Mouse (Mus musculus) adrenal gland, adult 8-10 months (tissue): ENCODE results near the gene 6030445D17Rik. TPM values are rescaled to one million over a fixed set of nuclear protein-coding genes. Genes with fewer than 3 reads are reported as not detected.
A peak's percentile ranks its signal among the peaks of the same experiment; 100 is the strongest.

Experiments used
- DNase-seq: peaks from one replicate; pipeline ENCODE4 v3.0.0; 2022
- total RNA-seq, 4 experiments: library from RNA; stranded (reverse); gene quantifications; 2 replicates each; pipeline ENCODE4 v1.2.4; 2022

Gene 6030445D17Rik
- total RNA-seq = under 1 TPM; 0.31 to 0.92 (median 0.50) TPM

DNA sequence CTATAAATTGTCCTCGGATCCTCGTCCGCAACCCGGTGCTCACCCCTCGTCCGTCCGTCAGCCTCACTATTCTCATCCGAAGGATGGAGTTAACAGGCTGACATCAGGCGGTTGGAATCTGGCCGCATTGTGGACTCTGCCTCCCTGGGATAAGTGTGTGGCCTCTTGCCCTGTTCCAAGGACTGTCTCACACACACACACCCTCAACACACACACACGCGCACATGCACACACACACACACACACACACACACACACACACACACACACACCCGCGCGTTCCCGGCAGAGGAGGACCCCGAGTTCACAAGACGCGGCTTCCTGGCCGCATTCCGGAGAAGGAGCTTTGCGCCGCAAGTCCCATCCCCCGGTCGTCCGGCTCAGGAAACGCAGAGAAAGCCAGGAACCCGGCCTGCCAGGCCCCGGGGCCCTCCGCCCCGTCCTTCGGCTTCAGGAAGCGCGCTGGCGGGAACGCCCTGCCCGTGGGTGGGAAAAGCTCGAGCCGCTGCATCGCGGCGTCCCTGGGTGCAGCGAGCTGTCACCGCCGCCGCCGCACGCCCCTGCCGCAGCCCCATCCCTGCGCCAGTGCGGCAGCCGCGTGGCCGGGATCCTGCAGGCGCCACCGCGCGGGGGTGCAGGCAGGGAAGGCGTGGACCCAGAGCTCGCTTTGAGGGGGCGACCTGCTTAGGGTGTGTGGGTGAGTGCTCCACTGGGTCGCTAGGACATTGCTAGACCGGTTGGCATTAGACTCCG, at the start of gene 6030445D17Rik:
Gene 6030445D17Rik, plus strand, starts transcription at position 165 of the 753 bp plus-strand sequence.
- DNase-seq = peak; percentile 74

DNA sequence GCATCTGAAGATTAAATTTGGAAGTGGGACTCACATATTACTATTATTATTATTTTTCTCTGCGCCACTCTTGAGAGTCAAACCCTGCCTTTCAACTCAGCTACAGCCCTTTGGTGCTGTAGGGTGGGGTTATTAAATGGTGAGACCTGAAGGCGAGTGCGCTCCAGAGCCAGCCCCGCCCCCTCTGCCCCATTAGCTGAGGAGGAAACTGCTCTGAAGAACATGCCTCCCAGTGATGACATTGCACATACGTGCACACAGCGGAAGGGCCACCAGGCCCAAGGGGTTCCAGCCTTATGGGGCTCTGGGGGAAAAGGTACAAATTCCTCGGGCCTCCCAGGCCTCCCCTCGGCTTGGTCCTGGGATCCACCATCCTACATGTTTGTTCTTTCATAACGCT, 46.6 kb upstream of the 6030445D17Rik start:
- DNase-seq = no peak

- DNase-seq = no peak
These were observed 43.1 kb upstream of the 6030445D17Rik start for GRCm38 (mm10) chr4:136418962-136419361.

- DNase-seq = no peak
These were observed 42.7 kb upstream of the 6030445D17Rik start for GRCm38 (mm10) chr4:136419386-136419785.

DNA sequence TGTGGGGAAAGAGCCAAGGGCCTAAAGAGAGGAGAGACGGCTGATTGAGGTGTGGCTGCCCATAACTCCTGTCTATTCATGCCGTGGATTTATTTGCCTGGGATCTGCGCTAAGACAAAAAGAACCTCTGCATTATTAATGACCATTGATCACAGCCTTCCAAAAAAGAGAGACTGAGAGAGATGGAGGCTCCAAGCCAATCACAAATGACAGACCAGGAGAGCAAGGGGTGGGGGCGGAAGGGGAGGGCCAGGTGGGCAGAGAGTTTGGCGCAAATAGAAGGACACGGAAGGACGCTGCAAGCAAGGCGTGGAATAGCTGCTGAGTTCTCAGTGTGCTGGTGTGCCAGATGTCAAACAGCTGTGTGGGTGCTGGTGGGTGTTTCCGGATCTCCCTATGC, 38.8 kb upstream of the 6030445D17Rik start, which contains the start of gene Htr1d:
Gene Htr1d, plus strand, starts transcription at position 301 of the 400 bp plus-strand sequence.
- no peak for DNase-seq

DNA sequence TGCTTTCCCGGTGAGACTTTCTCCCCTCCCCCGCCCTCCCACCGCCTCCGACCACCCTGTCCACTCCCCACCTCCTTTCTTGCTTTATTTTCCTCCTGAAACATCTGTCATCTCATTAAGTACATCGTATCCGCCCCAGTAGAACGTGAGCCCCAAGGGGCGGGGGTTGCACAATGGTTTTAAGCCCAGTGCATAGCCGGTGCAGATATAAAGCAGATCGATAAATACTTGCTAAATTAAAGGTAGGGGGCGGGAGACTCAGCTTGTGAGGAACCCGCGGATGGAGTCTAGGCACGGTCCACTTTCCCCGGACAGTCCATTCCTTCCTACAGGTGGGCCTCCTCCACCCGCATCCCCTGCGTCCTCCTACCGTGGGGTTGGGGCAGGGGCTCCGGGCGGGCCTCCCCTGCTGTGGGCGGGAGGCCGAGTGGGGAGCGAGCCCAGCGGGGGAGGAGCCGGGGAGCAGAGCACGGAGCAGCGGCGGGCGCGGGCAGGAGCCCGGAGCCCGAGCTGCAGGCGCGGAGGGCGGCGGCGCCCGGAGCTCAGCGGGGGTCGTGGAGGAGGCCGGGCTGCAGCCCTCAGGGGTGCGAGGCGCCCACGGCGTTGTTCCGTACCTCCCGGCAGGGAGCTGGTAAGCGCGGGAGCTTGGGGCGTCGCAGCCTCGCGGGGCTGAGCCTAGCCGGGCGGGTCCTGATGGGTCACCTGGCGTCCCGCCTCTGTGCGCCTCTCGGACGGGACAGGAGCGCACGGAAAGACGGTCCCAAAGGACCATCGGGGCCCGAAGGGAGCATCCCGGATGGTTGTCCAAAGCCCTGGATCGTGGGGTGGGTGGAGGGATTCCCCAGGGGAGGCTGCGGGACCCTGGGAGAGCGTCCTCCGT, 37.7 kb upstream of the 6030445D17Rik start:
- DNase-seq = no peak

DNA sequence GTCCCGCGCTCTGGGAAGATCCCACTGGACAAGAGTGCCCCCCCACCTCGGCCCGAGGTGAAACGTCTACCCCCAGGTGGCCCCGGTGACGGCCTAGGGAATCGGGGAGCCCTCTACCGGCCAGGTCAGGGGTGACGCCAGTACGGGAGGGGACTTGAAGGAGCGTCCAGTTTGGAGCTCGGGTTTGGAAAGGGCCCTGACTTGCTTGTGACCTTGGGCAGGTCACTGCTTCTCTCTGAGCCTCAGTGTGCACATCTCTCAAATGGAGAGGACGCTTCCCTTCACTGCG, 37.1 kb upstream of the 6030445D17Rik start:
- DNase-seq = no peak

DNA sequence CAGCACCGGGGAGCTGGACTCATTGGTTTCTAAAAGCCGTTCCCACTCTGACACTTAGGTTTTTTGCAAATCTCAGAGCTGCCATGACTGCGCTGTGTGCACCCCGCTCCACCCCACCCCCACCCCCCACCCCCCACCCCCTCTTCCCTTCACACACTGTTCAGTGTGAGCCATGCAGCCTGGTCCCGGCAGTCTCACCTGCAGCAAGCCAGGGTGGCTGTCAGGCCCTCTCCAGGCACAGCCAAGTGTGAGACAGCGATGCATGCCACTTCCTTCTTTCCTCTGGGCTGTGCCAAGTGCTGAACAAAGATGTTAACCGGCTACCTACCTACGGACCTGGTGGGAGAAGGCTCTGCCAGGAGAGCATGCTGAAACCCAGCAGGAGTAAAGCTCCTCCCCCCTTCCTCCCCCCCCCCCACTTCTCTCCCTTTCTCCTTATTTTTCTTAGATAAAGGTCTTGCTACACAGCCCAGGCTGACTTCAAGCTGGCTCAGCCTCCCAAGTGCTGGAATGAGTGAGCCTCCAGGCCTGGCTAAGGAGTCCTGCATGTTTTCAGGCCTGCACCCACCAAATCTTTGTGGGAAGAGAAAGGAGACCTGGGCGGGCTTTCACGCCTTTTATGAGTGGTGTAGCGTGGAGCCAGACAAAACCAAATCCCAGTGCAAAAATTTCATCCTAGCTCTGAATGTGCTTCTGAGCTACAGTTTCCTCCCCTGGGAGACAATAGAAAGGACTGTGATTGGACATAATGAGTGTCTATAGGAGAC, 31.3 kb upstream of the 6030445D17Rik start:
- DNase-seq = no peak

DNA sequence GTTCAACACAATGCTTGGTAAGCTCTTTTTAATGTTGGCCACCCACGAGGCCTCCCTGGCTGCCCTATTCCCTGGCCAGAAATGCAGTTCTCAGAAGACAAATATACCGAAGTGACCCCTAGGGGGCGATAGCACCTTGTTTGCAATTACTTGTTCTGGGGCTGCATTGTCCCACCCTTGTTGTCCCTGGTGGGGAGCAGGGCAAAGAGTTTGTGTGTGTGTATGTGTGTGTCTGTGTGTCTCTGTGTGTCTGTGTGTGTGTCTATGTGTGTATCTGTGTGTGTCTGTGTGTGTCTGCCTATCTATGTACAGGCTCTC, 30.7 kb upstream of the 6030445D17Rik start:
- DNase-seq = no peak

GRCm38 (mm10) chr4:136434029-136434428, 28.0 kb upstream of the 6030445D17Rik start:
- DNase-seq = peak; percentile 40

GRCm38 (mm10) chr4:136439106-136439505, 22.9 kb upstream of the 6030445D17Rik start:
- DNase-seq = no peak

DNA sequence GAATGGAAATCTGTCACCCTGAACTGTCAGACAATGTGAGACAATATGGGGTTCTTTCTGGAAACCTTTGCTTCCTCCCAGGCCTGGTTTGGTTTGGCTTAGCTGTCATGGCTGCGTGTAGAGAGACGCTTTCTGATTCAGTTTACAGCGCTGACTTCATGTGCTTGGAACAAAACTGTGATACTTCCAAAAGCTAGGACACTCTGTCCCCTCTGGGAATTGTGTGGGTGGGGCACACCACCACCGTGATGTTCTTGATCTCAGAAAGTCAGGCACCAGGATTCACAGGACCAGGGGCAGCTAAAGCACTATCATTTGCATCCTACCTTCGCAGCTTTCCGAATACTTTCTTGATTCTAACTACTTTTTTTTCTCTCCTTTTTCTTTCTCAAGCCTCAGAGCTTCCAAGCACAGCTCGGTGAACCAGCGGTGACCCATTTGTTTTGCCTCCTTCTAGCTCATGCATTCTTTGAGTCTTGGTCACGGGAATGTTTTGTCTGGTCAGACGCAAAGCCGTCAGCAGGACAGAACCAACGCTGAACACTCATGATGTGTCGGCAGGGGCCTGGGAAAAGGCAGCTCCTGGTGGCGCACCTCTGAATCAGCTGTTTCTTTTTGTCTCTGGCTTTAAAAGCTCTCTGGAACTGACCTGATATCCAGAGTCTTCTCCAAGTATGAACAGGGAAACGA, 20.6 kb upstream of the 6030445D17Rik start:
- no peak for DNase-seq

DNA sequence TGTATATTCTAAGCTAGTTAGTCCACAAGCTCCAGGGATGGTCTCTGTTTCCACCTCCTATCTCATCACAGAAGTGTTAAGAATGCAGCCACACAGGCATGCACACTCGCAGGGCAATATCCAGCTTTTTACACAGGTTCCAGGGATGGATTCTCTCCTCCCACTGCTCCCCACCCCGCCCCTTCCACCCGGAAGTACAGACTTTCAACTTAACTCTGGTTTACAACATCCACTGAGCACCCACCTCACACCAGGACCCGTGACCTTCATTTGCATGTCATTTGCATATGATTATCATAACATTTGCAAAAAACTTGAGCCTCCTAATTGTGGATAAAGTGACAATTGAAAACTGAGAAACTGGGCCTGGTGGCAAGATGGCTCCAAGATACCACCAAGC, 17.5 kb upstream of the 6030445D17Rik start:
- no peak for DNase-seq

DNA sequence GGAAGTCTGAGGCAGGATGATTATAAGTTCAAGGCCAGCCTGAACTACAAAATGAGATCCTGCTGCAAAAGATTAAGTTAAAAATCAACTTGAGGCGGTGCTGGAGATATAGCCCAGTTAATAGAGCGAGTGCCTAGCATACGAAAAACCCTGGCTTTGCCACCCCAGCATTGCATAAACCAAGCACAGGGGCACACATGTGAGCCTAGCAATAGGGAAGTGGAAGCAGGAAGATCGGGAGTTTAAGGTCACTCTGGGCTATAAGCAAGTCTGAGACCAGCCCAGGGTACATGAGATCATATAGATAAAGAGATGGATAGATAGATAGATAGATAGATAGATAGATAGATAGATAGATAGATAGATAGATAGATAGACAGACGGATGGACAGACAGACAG, 12.3 kb upstream of the 6030445D17Rik start:
- no peak for DNase-seq

GRCm38 (mm10) chr4:136450271-136450670, 11.8 kb upstream of the 6030445D17Rik start:
- no peak for DNase-seq

GRCm38 (mm10) chr4:136451564-136451963, 10.5 kb upstream of the 6030445D17Rik start:
- no peak for DNase-seq

- no peak for DNase-seq
These were observed 9.8 kb upstream of the 6030445D17Rik start for GRCm38 (mm10) chr4:136452286-136452685.

DNA sequence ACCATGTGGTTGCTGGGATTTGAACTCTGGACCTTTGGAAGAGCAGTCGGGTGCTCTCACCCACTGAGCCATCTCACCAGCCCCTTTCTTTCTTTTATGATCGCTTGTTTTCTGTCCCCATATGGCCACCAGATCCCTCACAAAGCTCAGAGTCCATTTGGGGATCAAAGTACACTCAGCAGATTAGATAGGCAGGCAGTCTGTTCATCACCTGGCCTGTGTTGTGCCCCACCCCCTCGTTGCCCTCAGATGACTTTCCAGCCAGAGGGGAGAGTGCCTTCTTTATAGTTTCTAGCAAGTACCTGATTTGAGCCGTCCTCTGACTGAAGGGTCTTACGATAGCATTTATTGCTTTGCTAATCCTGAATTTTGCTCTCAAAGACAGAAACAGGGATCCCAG, 9.3 kb upstream of the 6030445D17Rik start:
- no peak for DNase-seq

GRCm38 (mm10) chr4:136454850-136455260, 7.2 kb upstream of the 6030445D17Rik start:
- peak; percentile 51 for DNase-seq

GRCm38 (mm10) chr4:136456516-136457218, 5.4 kb upstream of the 6030445D17Rik start:
- DNase-seq = no peak

DNA sequence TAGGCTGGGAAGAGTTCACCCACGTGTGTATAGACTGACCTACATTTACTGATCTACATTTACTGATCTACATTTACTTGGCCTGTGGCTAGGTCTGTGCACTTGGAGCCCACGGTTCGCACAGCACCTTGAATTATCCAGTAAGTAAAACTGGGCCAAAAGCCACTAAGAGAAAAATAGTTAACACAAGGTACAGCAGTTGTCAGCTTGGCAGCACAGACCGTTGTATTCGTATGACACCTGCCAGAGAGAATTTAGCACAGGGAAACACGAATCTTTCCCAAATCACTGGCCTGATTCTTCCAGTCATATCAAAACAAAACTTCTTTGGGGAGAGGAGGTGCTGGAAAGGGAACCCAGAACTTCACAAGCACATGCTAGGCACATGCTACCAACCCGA, 3.8 kb upstream of the 6030445D17Rik start:
- no peak for DNase-seq

GRCm38 (mm10) chr4:136459210-136459609, 2.8 kb upstream of the 6030445D17Rik start:
- no peak for DNase-seq
